Mouse (Mus musculus) hindbrain, embryonic 10.5 days (tissue): ENCODE measurements around the gene Lactb. TPM values are rescaled to one million over a fixed set of nuclear protein-coding genes. Genes with fewer than 3 reads are reported as not detected.
"Not testable (repeated sequence)": the region's sequence is repeated elsewhere in the genome, so short reads cannot be mapped to it uniquely, and the experiment has no call there.

Experiments used
- DNase-seq: peaks from one replicate; pipeline ENCODE4 v3.0.0-alpha.2; 2017; ENCODE audit warnings: low spot score
- H3K27ac ChIP-seq: fragments of 300-500 bp; sonication (generic); 2 replicates; pipeline ENCODE4 v1.5.1; 2016; ENCODE audit warnings: mild to moderate bottlenecking, moderate library complexity
- H3K27me3 ChIP-seq: fragments of 300-500 bp; sonication (generic); 2 replicates; pipeline ENCODE4 v1.6.1; 2016; ENCODE audit warnings: mild to moderate bottlenecking; ENCODE audit not compliant: poor library complexity, insufficient read depth, severe bottlenecking
- H3K36me3 ChIP-seq: fragments of 300-500 bp; sonication (generic); 2 replicates; pipeline ENCODE4 v1.6.1; 2016; ENCODE audit warnings: mild to moderate bottlenecking, moderate library complexity
- H3K4me1 ChIP-seq: fragments of 300-500 bp; sonication (generic); replicated peaks from 2 replicates; pipeline ENCODE4 v1.6.1; 2016; ENCODE audit warnings: mild to moderate bottlenecking
- H3K4me3 ChIP-seq: fragments of 300-500 bp; sonication (generic); 2 replicates; pipeline ENCODE4 v1.5.1; 2016; ENCODE audit warnings: mild to moderate bottlenecking, moderate library complexity
- H3K9me3 ChIP-seq: fragments of 300-500 bp; sonication (generic); 2 replicates; pipeline ENCODE4 v1.6.1; 2016; ENCODE audit warnings: mild to moderate bottlenecking, moderate library complexity
- WGBS: fragments of 180-500 bp; shearing (Covaris S2); methylation state at CpG from one replicate; pipeline ENCODE4 v1.1.7; 2016; 5-methylcytosine and 5-hydroxymethylcytosine counted together
- polyA plus RNA-seq: library from polyadenylated mRNA; unstranded; fragments of >200 nt; fragmentation: Nextera tagmentation; extraction: Ambion mirVana; gene quantifications from 2 replicates; pipeline ENCODE4 v1.2.1, GENCODE M21; 2016

Gene Lactb
- polyA plus RNA-seq, 1 experiment from 2014 or later, result 8.6 TPM

GRCm38 (mm10) chr9:66915401-66915800 is 59.9 kb downstream of the Lactb start:
- H3K4me1 ChIP-seq, result peaks cover 43% of the 10 kb centered on the region
- 85% methylated on average over 5 of the region's 5 CpGs for WGBS
- H3K36me3 ChIP-seq, result 0 out of 2 replicates have a peak, but pooled peaks cover 3% of the 10 kb centered on the region
- H3K9me3 ChIP-seq, result no peaks in the 10 kb centered on the region
- no peaks in the 10 kb centered on the region for H3K27me3 ChIP-seq
- no peak overlapping the region for H3K4me3 ChIP-seq
- no peak overlapping the region for H3K27ac ChIP-seq
- DNase-seq, result no peak

GRCm38 (mm10) chr9:66914540-66914939 is 60.7 kb downstream of the Lactb start:
- Histone ChIP-seq H3K9me3 (no peaks in the 10 kb centered on the region), H3K27ac (no peak overlapping the region), H3K27me3 (no peaks in the 10 kb centered on the region), H3K4me1 (peaks cover 37% of the 10 kb centered on the region), H3K36me3 (0 out of 2 replicates have a peak, but pooled peaks cover 3% of the 10 kb centered on the region), H3K4me3 (no peak overlapping the region)
- no peak for DNase-seq
- WGBS, result 95% methylated on average over 3 of the region's 3 CpGs

- DNase-seq, H3K27ac ChIP-seq, H3K27me3 ChIP-seq, H3K4me3 ChIP-seq, H3K36me3 ChIP-seq, H3K9me3 ChIP-seq: not testable (repeated sequence)
- WGBS, result 90% methylated on average over 5 of the region's 5 CpGs
- peaks cover 29% of the 10 kb centered on the region; the same call in 1 of the 2 replicates for H3K4me1 ChIP-seq
Observed at GRCm38 (mm10) chr9:66913254-66913934, 61.9 kb downstream of the Lactb start.

- H3K9me3 ChIP-seq, result no peaks in the 10 kb centered on the region
- no peak for DNase-seq
- peaks cover 23% of the 10 kb centered on the region; the same call in 1 of the 2 replicates for H3K4me1 ChIP-seq
- H3K27ac ChIP-seq, result no peak overlapping the region
- H3K27me3 ChIP-seq, result no peaks in the 10 kb centered on the region
- 0 out of 2 replicates have a peak, but pooled peaks cover 3% of the 10 kb centered on the region for H3K36me3 ChIP-seq
- H3K4me3 ChIP-seq, result no peak overlapping the region
Observed at GRCm38 (mm10) chr9:66912304-66912703, 63.0 kb downstream of the Lactb start.

GRCm38 (mm10) chr9:66910677-66911076 is 64.6 kb downstream of the Lactb start:
- WGBS, result 91% methylated on average over 5 of the region's 5 CpGs
- no peak overlapping the region for H3K4me3 ChIP-seq
- no peaks in the 10 kb centered on the region for H3K27me3 ChIP-seq
- H3K9me3 ChIP-seq, result no peaks in the 10 kb centered on the region
- H3K36me3 ChIP-seq, result 0 out of 2 replicates have a peak, but pooled peaks cover 3% of the 10 kb centered on the region
- no peak for DNase-seq
- peaks cover 24% of the 10 kb centered on the region; the same call in 1 of the 2 replicates for H3K4me1 ChIP-seq
- H3K27ac ChIP-seq, result no peak overlapping the region

GRCm38 (mm10) chr9:66909922-66910321 is 65.4 kb downstream of the Lactb start:
- Histone ChIP-seq H3K27ac (no peak overlapping the region), H3K36me3 (0 out of 2 replicates have a peak, but pooled peaks cover 3% of the 10 kb centered on the region), H3K27me3 (no peaks in the 10 kb centered on the region), H3K4me1 (peaks cover 18% of the 10 kb centered on the region; the same call in 1 of the 2 replicates), H3K9me3 (no peaks in the 10 kb centered on the region), H3K4me3 (no peak overlapping the region)
- no peak for DNase-seq
- WGBS, result 86% methylated on average over 7 of the region's 7 CpGs

GRCm38 (mm10) chr9:66907746-66908397 is 67.4 kb downstream of the Lactb start:
- Histone ChIP-seq H3K9me3 (no peaks in the 10 kb centered on the region), H3K4me3 (no peak overlapping the region), H3K27me3 (no peaks in the 10 kb centered on the region), H3K36me3 (0 out of 2 replicates have a peak, but pooled peaks cover 3% of the 10 kb centered on the region), H3K4me1 (0 out of 2 replicates have a peak, but pooled peaks cover 8% of the 10 kb centered on the region), H3K27ac (no peak overlapping the region)
- DNase-seq, result no peak
- WGBS, result 90% methylated on average over 5 of the region's 5 CpGs

GRCm38 (mm10) chr9:66907126-66907525 is 68.2 kb downstream of the Lactb start:
- 0 out of 2 replicates have a peak, but pooled peaks cover 8% of the 10 kb centered on the region for H3K4me1 ChIP-seq
- H3K4me3 ChIP-seq, result no peak overlapping the region
- WGBS, result 93% methylated on average over 8 of the region's 8 CpGs
- no peaks in the 10 kb centered on the region for H3K27me3 ChIP-seq
- 0 out of 2 replicates have a peak, but pooled peaks cover 3% of the 10 kb centered on the region for H3K36me3 ChIP-seq
- no peak overlapping the region for H3K27ac ChIP-seq
- H3K9me3 ChIP-seq, result no peaks in the 10 kb centered on the region
- DNase-seq, result no peak

GRCm38 (mm10) chr9:66905990-66906389 is 69.3 kb downstream of the Lactb start:
- no peak for DNase-seq
- H3K36me3 ChIP-seq, result 0 out of 2 replicates have a peak, but pooled peaks cover 3% of the 10 kb centered on the region
- no peak overlapping the region for H3K4me3 ChIP-seq
- 85% methylated on average over 9 of the region's 9 CpGs for WGBS
- H3K4me1 ChIP-seq, result 0 out of 2 replicates have a peak, but pooled peaks cover 8% of the 10 kb centered on the region
- H3K9me3 ChIP-seq, result no peaks in the 10 kb centered on the region
- H3K27ac ChIP-seq, result no peak overlapping the region
- H3K27me3 ChIP-seq, result no peaks in the 10 kb centered on the region

Other genes starting within 250 kb of the Lactb start
- 11.4 and 12.5 TPM in 2 replicates for gene Aph1b, start 180.0 kb downstream of the Lactb start, polyA plus RNA-seq
- 0.13 and 0.70 TPM in 2 replicates for gene Gm10647, start 178.4 kb downstream of the Lactb start, polyA plus RNA-seq
- 1.3 and 1.4 TPM in 2 replicates for gene Aph1c, start 140.8 kb downstream of the Lactb start, polyA plus RNA-seq
- 24.3 and 27.3 TPM in 2 replicates for gene Rab8b, start 55.8 kb downstream of the Lactb start, polyA plus RNA-seq
- 708 and 733 TPM in 2 replicates for gene Rps27l, start 29.4 kb downstream of the Lactb start, polyA plus RNA-seq
- 293 and 315 TPM in 2 replicates for gene Tpm1, start 73.9 kb upstream of the Lactb start, polyA plus RNA-seq